Mouse (Mus musculus) brain, embryonic 18.5 days (tissue): ENCODE results near the gene Chrne.
A peak's percentile ranks its signal among the peaks of the same experiment; 100 is the strongest.

ENCODE experiments used
- DNase-seq: peaks from one replicate; pipeline ENCODE4 v3.0.0-alpha.2; 2012; ENCODE audit warnings: low read depth, low spot score

Gene Chrne

DNA sequence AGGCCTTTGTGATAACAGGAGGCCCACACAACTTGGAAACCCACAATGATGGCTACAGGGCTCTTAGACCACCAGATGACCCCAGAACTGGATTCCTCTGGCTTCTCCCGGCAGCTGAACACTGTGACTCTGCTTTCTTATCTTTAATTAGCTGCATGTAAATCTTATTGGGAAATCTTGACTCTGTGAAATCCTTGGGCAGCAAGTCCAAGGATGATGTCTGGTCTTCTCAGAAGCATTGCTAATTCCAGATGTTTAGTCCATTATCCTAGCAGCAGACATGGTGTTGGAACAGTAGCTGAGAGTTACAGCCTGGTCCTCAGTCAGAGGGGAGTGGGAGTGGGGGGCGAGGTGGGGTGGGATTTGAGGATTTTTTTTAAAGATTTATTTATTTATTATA, 9.4 kb upstream of the Chrne start:
- no peak for DNase-seq

- no peak for DNase-seq
These were observed 7.9 kb upstream of the Chrne start for GRCm38 (mm10) chr11:70626877-70627276.

- DNase-seq, result no peak
These were observed 6.5 kb upstream of the Chrne start for GRCm38 (mm10) chr11:70625473-70625872.

DNA sequence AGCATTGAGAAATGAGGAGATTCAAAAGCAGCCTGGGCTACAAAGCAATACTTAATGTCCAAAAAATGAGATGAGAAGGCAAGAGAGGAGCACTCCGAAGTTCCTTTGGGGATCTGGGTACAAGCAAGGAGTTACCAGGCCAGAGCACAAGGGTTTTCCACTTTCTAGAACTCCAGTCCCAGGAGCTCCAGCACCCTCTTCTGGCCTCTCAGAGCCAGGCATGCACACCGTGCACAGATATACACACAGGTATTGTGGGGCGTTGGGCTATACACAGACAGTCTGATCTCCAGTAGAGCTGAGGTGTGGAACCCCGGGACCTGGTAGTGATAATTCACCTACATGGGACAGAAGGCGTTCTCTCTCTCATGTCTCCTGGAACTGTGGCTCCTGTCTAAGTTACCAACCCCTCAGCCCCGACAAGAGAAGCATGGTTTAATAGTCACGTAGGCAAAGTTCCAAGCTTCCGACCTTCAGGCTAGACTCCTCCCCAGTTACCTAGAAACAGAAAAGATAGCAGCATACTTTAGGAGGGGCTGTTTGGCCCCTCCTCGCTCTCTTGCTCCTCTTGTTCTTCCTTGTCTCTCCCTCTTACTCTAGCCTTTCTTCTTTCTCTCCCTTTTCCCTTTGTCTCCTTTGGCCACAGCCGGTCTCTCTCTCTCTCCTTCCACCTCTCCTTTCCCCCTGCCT, 4.2 kb upstream of the Chrne start:
- no peak for DNase-seq

- no peak for DNase-seq
These were observed 3.2 kb upstream of the Chrne start for GRCm38 (mm10) chr11:70621972-70622814.

GRCm38 (mm10) chr11:70615516-70616093, 3.4 kb downstream of the Chrne start, which contains the start of gene 4930544D05Rik:
TSS of gene 4930544D05Rik (plus strand) at chr11:70615848.
- DNase-seq, result no peak

GRCm38 (mm10) chr11:70615074-70615473, 3.9 kb downstream of the Chrne start:
- DNase-seq, result no peak

- no peak for DNase-seq
These were observed 6.5 kb downstream of the Chrne start for GRCm38 (mm10) chr11:70612505-70612904.

DNA sequence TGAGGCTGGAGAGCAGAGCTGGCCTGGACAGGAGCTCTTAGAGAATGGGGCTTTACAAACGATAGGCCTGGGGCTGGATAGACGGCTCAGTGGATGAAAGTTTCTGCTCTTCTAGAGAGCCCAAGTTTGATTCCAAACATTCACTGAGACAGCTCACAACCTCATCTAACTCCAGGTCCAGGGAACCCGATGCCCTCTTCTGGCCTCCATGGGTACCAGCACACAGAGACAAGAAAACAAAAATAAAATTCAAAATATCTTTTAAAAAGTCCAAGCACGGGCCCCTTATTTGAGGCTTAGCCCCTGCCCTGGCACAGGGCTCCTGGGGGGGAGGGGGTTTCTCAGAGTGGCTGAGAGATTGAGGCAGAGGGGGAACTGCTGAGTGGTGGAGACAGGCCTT, 8.3 kb downstream of the Chrne start:
- DNase-seq, result no peak

DNA sequence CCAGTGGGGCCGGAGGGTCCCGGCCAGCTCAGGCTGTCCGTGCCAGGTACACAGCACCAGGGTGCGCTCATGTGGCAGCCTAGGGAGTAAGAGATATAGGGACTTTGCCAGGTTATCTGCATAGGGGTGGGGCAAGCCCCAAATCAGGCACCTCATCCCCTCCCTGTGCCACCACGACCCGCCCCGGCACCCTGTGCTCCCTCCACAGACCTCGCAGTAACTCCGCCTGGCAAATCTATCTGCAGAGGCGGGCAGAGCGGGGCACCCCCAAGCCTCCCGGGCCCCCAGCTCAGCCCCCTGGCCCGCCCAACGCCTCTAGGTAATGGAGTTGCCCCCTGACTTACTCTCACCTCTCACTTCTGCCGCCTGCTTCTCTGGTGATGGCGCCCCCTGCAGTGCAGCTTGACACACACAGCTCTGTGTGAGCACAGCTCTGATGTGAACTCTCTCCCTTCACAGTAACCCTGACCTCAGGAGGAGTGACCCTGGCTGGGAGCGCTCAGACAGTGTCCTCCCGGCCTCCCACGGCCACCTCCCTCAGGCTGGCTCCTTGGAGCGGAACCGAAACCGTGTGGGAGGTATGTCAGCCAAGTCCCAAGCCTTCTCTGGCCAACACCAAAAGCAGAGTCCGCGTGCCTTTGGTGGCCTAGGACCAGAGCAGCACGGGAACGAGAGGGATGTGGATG, 10.5 kb downstream of the Chrne start:
- no peak for DNase-seq

- no peak for DNase-seq
These were observed 11.4 kb downstream of the Chrne start for GRCm38 (mm10) chr11:70607611-70608010.

DNA sequence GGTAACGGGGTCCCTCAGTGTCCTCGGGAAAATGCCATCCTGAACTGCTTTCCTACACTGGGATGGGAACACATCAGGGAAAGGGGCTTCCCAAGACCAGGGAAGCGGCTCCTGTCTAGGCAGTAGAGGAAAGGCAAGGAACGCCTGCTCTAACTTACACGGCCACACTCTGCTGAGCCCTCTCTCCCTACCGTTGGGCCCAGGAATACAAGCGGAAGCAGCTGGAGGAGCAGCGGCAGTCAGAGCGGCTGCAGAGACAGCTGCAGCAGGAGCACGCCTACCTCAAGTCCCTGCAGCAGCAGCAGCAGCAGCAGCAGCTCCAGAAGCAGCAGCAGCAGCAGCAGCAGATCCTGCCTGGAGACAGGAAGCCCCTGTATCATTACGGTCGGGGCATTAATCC, 12.3 kb downstream of the Chrne start:
- DNase-seq, result no peak

DNA sequence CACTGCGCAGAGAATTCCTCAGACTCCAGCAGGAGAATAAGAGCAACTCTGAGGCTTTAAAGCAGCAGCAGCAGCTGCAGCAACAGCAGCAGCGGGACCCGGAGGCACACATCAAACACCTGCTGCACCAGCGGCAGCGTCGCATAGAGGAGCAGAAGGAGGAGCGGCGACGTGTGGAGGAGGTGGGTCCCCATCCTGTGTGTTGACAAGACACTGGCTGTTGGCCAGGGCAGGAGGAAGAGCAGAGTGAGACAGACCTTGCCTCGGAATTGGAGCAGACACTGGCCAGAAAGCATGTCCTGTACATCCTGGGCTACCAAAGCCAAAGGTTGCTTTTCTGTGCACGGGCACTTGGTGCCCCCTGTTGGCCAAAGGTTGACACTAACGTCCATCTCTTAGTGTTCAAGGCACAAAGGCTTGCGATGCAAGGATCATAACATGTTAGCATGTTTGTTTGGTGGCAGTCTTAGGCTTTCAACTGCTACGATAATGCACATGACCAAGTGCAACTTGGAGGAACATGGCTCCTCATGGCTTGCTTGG, 13.9 kb downstream of the Chrne start:
- peak; percentile 16 for DNase-seq

GRCm38 (mm10) chr11:70598451-70598953, 20.5 kb downstream of the Chrne start:
- DNase-seq, result no peak

GRCm38 (mm10) chr11:70597301-70597700, 21.7 kb downstream of the Chrne start:
- no peak for DNase-seq

GRCm38 (mm10) chr11:70596094-70596493, 22.9 kb downstream of the Chrne start:
- DNase-seq, result no peak

- DNase-seq, result no peak
These were observed 23.4 kb downstream of the Chrne start for GRCm38 (mm10) chr11:70595638-70596037.

- DNase-seq, result no peak
These were observed 24.6 kb downstream of the Chrne start for GRCm38 (mm10) chr11:70594253-70594989.

DNA sequence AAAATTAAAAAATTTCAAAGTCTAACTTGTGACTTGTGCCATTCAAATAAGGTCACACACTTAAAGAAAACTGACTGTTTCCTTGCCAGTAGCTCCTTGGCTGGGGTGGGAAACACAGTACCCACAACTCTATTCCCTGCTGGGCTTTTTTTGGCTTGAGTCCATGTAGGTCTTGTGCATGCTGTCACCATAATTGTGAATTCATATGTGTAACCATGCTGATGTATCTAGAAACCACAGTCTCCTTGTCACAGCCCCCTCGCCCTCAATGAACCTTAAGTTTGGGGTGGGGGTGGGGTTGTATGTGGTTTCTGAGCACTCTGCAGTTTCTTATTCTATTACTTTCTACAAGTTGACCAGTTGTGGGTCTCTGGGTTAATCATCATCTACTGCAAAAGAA, 27.3 kb downstream of the Chrne start:
- DNase-seq, result no peak

GRCm38 (mm10) chr11:70586954-70587353, 32.1 kb downstream of the Chrne start:
- no peak for DNase-seq

- DNase-seq, result no peak
These were observed 32.8 kb downstream of the Chrne start for GRCm38 (mm10) chr11:70586261-70586660.
